Mouse (Mus musculus): ENCODE data around the gene Nmb. TPM values are rescaled to one million over a fixed set of nuclear protein-coding genes. Genes with fewer than 3 reads are reported as not detected.

Gene Nmb
- polyA plus RNA-seq, 1 experiment from 2014 or later: 7.7 TPM

DNA sequence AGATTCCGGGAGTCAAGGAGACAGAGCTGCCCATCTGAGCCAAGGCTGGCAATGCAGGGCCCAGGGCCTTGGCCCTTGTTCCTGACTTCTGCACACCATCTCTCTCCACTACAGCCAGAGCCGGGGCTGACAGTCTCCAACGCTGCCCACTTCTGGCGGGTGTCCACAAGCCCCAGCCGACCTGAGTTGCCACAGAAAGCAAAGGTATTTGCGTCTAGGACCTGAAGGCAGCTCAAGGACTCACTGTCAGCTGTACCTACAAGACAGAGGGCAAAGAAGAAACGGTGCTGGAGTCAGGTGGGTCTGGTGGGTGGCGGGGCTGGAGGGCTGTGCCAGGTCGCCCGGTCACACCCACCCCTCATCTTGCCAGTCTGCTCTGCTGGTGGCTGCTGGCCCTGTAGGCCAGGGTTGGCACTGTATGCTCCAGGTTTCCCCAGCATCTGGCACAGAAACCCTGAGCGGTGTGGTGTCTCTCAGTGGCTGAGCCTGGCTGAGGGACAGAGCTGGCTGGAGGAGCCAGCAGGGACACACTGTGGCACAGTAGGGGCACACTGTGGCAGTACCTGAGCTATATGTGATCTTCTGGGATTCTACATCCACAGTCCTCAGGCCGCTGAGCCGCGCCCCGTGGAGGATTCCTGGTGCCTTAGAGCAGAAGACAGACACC is 11.7 kb downstream of the Nmb start:
- 96% methylated on average over 13 of the region's 15 CpGs for WGBS
- ATAC-seq (ENCODE audit: low read depth): no peak

GRCm38 (mm10) chr7:80889841-80890241 is 15.0 kb downstream of the Nmb start:
- Histone ChIP-seq H3K9ac (ENCODE audit: low read depth, low read length) (no peak overlapping the region), H3K27ac (replicated peaks; ENCODE audit: low read depth, low read length) (peak overlapping the region; percentile 75), H3K4me1 (ENCODE audit: control insufficient read depth, insufficient read depth, low read length) (no peaks in the 10 kb centered on the region; the same call in 1 of the 2 replicates), H3K4me3 (ENCODE audit: low read depth, low read length) (no peak overlapping the region), H3K4me2 (ENCODE audit: low read depth, low read length) (no peak overlapping the region), H3K9me3 (ENCODE audit: control insufficient read depth, low read length) (no peaks in the 10 kb centered on the region), H3K36me3 (ENCODE audit: control insufficient read depth, insufficient read depth, low read length) (peaks cover 36% of the 10 kb centered on the region), H3K27me3 (replicated peaks; ENCODE audit: control insufficient read depth, insufficient read depth, low read length) (no peaks in the 10 kb centered on the region)
- WGBS: 72% methylated on average over 13 of the region's 13 CpGs
- ATAC-seq (ENCODE audit: low read depth): no peak
- no peak for DNase-seq (ENCODE audit: low spot score)

More for the DNA sequence above, 11.7 kb downstream of the Nmb start:
- no peaks in the 10 kb centered on the region for H3K9me3 ChIP-seq (ENCODE audit: control insufficient read depth, low read length)
- H3K4me1 ChIP-seq (ENCODE audit: control insufficient read depth, insufficient read depth, low read length): no peaks in the 10 kb centered on the region; the same call in 1 of the 2 replicates
- H3K4me3 ChIP-seq (ENCODE audit: low read depth, low read length): no peak overlapping the region
- no peak overlapping the region for H3K27ac ChIP-seq (replicated peaks; ENCODE audit: low read depth, low read length)
- peaks cover 58% of the 10 kb centered on the region for H3K36me3 ChIP-seq (ENCODE audit: control insufficient read depth, insufficient read depth, low read length)
- no peaks in the 10 kb centered on the region for H3K27me3 ChIP-seq (replicated peaks; ENCODE audit: control insufficient read depth, insufficient read depth, low read length)
- DNase-seq (ENCODE audit: low spot score): no peak
- no peak overlapping the region for H3K9ac ChIP-seq (ENCODE audit: low read depth, low read length)
- H3K4me2 ChIP-seq (ENCODE audit: low read depth, low read length): no peak overlapping the region

DNA sequence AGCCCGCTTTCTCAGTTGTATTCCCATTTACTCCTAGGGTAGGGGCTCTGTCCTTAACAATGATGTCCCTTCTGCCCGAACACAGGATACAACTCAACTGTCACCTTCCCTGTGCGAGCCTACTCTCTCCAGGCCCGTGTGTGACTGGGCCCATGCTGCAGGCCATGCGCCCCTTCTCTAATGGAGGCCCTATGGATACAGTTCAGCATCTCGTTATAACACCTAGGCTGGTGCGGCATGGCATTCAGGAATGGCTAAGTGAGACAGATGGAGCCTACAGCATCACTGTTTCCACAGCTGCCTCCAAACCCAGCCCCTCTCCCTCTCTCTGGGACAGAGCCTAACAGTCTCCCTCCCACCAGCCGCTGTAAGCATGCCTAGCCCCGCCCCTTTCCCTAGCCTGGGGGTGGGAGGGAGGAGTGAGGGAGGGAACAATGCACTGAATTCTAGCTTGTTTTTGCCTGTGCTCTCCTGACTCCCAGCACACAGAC is 15.8 kb downstream of the Nmb start:
- Histone ChIP-seq H3K9me3 (ENCODE audit: control insufficient read depth, low read length) (no peaks in the 10 kb centered on the region), H3K4me2 (ENCODE audit: low read depth, low read length) (no peak overlapping the region), H3K9ac (ENCODE audit: low read depth, low read length) (peak overlapping the region; percentile 10; the same call in 1 of the 2 replicates), H3K27ac (replicated peaks; ENCODE audit: low read depth, low read length) (peak overlapping the region; percentile 75), H3K27me3 (replicated peaks; ENCODE audit: control insufficient read depth, insufficient read depth, low read length) (no peaks in the 10 kb centered on the region), H3K36me3 (ENCODE audit: control insufficient read depth, insufficient read depth, low read length) (peaks cover 33% of the 10 kb centered on the region), H3K4me3 (ENCODE audit: low read depth, low read length) (no peak overlapping the region), H3K4me1 (ENCODE audit: control insufficient read depth, insufficient read depth, low read length) (no peaks in the 10 kb centered on the region; the same call in 1 of the 2 replicates)
- 34% methylated on average over 9 of the region's 9 CpGs for WGBS
- DNase-seq (ENCODE audit: low spot score) (peak; percentile 92), ATAC-seq (ENCODE audit: low read depth) (peak; percentile 91)

DNA sequence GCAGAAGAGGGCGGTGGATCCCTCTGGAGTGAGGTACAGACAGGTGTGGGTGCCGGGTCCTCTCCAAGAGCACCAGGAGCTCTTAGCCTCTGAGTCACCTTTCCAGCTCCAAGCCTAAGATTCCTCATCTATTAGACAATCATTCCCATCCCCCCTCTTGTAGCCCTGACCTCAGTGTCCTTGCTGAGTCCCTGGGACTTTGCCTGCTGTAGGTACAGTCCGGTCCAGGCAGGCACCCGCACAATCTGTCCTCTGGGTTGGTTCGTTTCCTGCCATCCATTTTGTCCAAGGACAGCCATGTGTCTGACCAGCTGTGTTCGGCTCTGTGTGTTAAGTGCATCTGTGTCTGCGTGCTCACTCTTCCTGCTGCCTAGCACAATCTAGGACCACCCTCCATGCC is 16.3 kb downstream of the Nmb start:
- no peak overlapping the region for H3K4me3 ChIP-seq (ENCODE audit: low read depth, low read length)
- H3K9me3 ChIP-seq (ENCODE audit: control insufficient read depth, low read length): no peaks in the 10 kb centered on the region
- ATAC-seq (ENCODE audit: low read depth): 0 out of 2 replicates have a peak, but pooled peaks have one; percentile 13
- H3K4me2 ChIP-seq (ENCODE audit: low read depth, low read length): no peak overlapping the region
- WGBS: 70% methylated on average over 7 of the region's 7 CpGs
- no peaks in the 10 kb centered on the region for H3K27me3 ChIP-seq (replicated peaks; ENCODE audit: control insufficient read depth, insufficient read depth, low read length)
- H3K27ac ChIP-seq (replicated peaks; ENCODE audit: low read depth, low read length): peak overlapping the region; percentile 73
- peak overlapping the region; percentile 10; the same call in 1 of the 2 replicates for H3K9ac ChIP-seq (ENCODE audit: low read depth, low read length)
- DNase-seq (ENCODE audit: low spot score): no peak
- peaks cover 29% of the 10 kb centered on the region for H3K36me3 ChIP-seq (ENCODE audit: control insufficient read depth, insufficient read depth, low read length)
- H3K4me1 ChIP-seq (ENCODE audit: control insufficient read depth, insufficient read depth, low read length): no peaks in the 10 kb centered on the region; the same call in 1 of the 2 replicates

DNA sequence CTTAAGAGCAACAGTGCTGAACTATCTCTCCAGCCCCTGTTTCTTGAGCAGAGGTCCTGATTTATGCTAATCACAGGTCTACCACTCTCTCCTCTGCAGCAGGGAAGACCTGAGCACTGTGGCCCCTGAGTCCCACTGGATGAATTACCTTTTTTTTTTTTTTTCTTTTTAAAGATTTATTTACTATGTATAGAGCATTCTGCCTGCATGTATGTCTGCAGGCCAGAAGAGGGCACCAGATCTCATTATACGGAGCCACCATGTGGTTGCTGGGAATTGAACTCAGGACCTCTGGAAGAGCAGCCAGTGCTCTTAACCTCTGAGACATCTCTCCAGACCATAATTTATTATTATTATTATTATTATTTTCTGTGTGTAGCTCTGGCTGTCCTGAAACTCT is 19.2 kb downstream of the Nmb start:
- H3K27ac ChIP-seq (replicated peaks; ENCODE audit: low read depth, low read length): no peak overlapping the region
- H3K4me1 ChIP-seq (ENCODE audit: control insufficient read depth, insufficient read depth, low read length): no peaks in the 10 kb centered on the region; the same call in 1 of the 2 replicates
- WGBS: 24% methylated on average over 1 of the region's 1 CpGs
- no peaks in the 10 kb centered on the region for H3K27me3 ChIP-seq (replicated peaks; ENCODE audit: control insufficient read depth, insufficient read depth, low read length)
- H3K36me3 ChIP-seq (ENCODE audit: control insufficient read depth, insufficient read depth, low read length): 0 out of 2 replicates have a peak, but pooled peaks cover under 1% of the 10 kb centered on the region
- no peak overlapping the region for H3K4me2 ChIP-seq (ENCODE audit: low read depth, low read length)
- no peak overlapping the region for H3K4me3 ChIP-seq (ENCODE audit: low read depth, low read length)
- no peak for DNase-seq (ENCODE audit: low spot score)
- ATAC-seq (ENCODE audit: low read depth): no peak
- no peak overlapping the region for H3K9ac ChIP-seq (ENCODE audit: low read depth, low read length)
- no peaks in the 10 kb centered on the region for H3K9me3 ChIP-seq (ENCODE audit: control insufficient read depth, low read length)

GRCm38 (mm10) chr7:80882830-80883505 is 21.9 kb downstream of the Nmb start:
- peaks cover 2% of the 10 kb centered on the region; the same call in 1 of the 2 replicates for H3K36me3 ChIP-seq (ENCODE audit: control insufficient read depth, insufficient read depth, low read length)
- no peaks in the 10 kb centered on the region for H3K4me1 ChIP-seq (ENCODE audit: control insufficient read depth, insufficient read depth, low read length)
- ATAC-seq (ENCODE audit: low read depth) (peak; percentile 95), DNase-seq (ENCODE audit: low spot score) (peak; percentile 96)
- no peaks in the 10 kb centered on the region for H3K9me3 ChIP-seq (ENCODE audit: control insufficient read depth, low read length)
- H3K27me3 ChIP-seq (replicated peaks; ENCODE audit: control insufficient read depth, insufficient read depth, low read length): no peaks in the 10 kb centered on the region
- H3K4me3 ChIP-seq (ENCODE audit: low read depth, low read length): peak overlapping the region; percentile 23
- peak overlapping the region; percentile 53 for H3K9ac ChIP-seq (ENCODE audit: low read depth, low read length)
- WGBS: 25% methylated on average over 14 of the region's 14 CpGs
- H3K4me2 ChIP-seq (ENCODE audit: low read depth, low read length): peak overlapping the region; percentile 47
- H3K27ac ChIP-seq (replicated peaks; ENCODE audit: low read depth, low read length): no peak overlapping the region

GRCm38 (mm10) chr7:80875727-80876126 is 29.1 kb downstream of the Nmb start:
- H3K27me3 ChIP-seq (replicated peaks; ENCODE audit: control insufficient read depth, insufficient read depth, low read length): no peaks in the 10 kb centered on the region
- H3K9me3 ChIP-seq (ENCODE audit: control insufficient read depth, low read length): no peaks in the 10 kb centered on the region
- H3K9ac ChIP-seq (ENCODE audit: low read depth, low read length): no peak overlapping the region
- H3K4me2 ChIP-seq (ENCODE audit: low read depth, low read length): no peak overlapping the region
- ATAC-seq (ENCODE audit: low read depth): no peak
- no peaks in the 10 kb centered on the region for H3K4me1 ChIP-seq (ENCODE audit: control insufficient read depth, insufficient read depth, low read length)
- H3K27ac ChIP-seq (replicated peaks; ENCODE audit: low read depth, low read length): no peak overlapping the region
- no peak overlapping the region for H3K4me3 ChIP-seq (ENCODE audit: low read depth, low read length)
- peaks cover 70% of the 10 kb centered on the region for H3K36me3 ChIP-seq (ENCODE audit: control insufficient read depth, insufficient read depth, low read length)
- 48% methylated on average over 30 of the region's 37 CpGs for WGBS
- no peak for DNase-seq (ENCODE audit: low spot score)

GRCm38 (mm10) chr7:80873631-80874030 is 31.2 kb downstream of the Nmb start:
- H3K27ac ChIP-seq (replicated peaks; ENCODE audit: low read depth, low read length): no peak overlapping the region
- no peaks in the 10 kb centered on the region for H3K4me1 ChIP-seq (ENCODE audit: control insufficient read depth, insufficient read depth, low read length)
- no peaks in the 10 kb centered on the region for H3K9me3 ChIP-seq (ENCODE audit: control insufficient read depth, low read length)
- no peak overlapping the region for H3K4me2 ChIP-seq (ENCODE audit: low read depth, low read length)
- 91% methylated on average over 2 of the region's 2 CpGs for WGBS
- DNase-seq (ENCODE audit: low spot score): no peak
- H3K27me3 ChIP-seq (replicated peaks; ENCODE audit: control insufficient read depth, insufficient read depth, low read length): no peaks in the 10 kb centered on the region
- peaks cover 86% of the 10 kb centered on the region for H3K36me3 ChIP-seq (ENCODE audit: control insufficient read depth, insufficient read depth, low read length)
- no peak overlapping the region for H3K9ac ChIP-seq (ENCODE audit: low read depth, low read length)
- ATAC-seq (ENCODE audit: low read depth): no peak
- no peak overlapping the region for H3K4me3 ChIP-seq (ENCODE audit: low read depth, low read length)

All from embryonic facial prominence, embryonic 14.5 days (tissue).